ENCODE assay signal across 9 mouse cellular contexts in genomic region chr5:112280863-112281660, GRCm38 (mm10). TPM values are rescaled to one million over a fixed set of nuclear protein-coding genes. Genes with fewer than 3 reads are reported as not detected.
DNase-seq lines count a peak whose midpoint lies in the region; ATAC-seq and TF ChIP-seq lines count a peak whose summit lies in the region.
"Had no signal": no experiment of that assay in that cellular context is flagged by ENCODE, and none has a peak within 500 bp of the region (broad histone marks: within the 10 kb centered on the region; RNA-seq: fewer than 3 reads in every experiment).

No protein-coding gene starts in this region.

- no peaks in the 10 kb centered on the region for H3K36me3 ChIP-seq in heart, embryonic 16.5 days (ENCODE audit: control insufficient read depth, insufficient read depth)
- peaks cover 80% of the 10 kb centered on the region for H3K36me3 ChIP-seq in G1E (replicated peaks)
- no peaks in the 10 kb centered on the region; the same call in 1 of the 2 replicates for H3K36me3 ChIP-seq in liver, embryonic 11.5 days (ENCODE audit: control insufficient read depth, insufficient read depth, low read length)
- H3K36me3 ChIP-seq: neural tube, embryonic 12.5 days had no signal

- peak overlapping the region; percentile 13; the same call in 1 of the 2 replicates for H3K9ac ChIP-seq in heart, embryonic 16.5 days (ENCODE audit: low read length)
- peak overlapping the region; percentile 49; the same call in 1 of the 2 replicates for H3K9ac ChIP-seq in liver, embryonic 11.5 days (ENCODE audit: low read depth, low read length)

- no peak for TF ChIP-seq CTCF in G1E (IDR thresholded peaks at IDR 0.05; ENCODE audit: low read depth, low read length)

- no peak overlapping the region for H3K4me3 ChIP-seq in heart, embryonic 16.5 days (ENCODE audit: low read length)
- peak overlapping the region; percentile 10; the same call in 1 of the 2 replicates for H3K4me3 ChIP-seq in G1E (ENCODE audit: low read depth, low read length)
- H3K4me3 ChIP-seq in liver, embryonic 11.5 days (ENCODE audit: low read depth, low read length), result peak overlapping the region; percentile 13; the same call in 1 of the 2 replicates
- H3K4me3 ChIP-seq: neural tube, embryonic 12.5 days had no signal

- no peaks in the 10 kb centered on the region for H3K9me3 ChIP-seq in heart, embryonic 16.5 days (replicated peaks; ENCODE audit: control insufficient read depth, low read length)
- no peaks in the 10 kb centered on the region for H3K9me3 ChIP-seq in G1E (replicated peaks)
- H3K9me3 ChIP-seq in liver, embryonic 11.5 days (ENCODE audit: control insufficient read depth, low read length), result no peaks in the 10 kb centered on the region
- H3K9me3 ChIP-seq: neural tube, embryonic 12.5 days had no signal

- no peak overlapping the region for H3K4me2 ChIP-seq in heart, embryonic 16.5 days (ENCODE audit: low read depth, low read length)
- H3K4me2 ChIP-seq in liver, embryonic 11.5 days, result peak overlapping the region; percentile 83
- H3K4me2 ChIP-seq: neural tube, embryonic 12.5 days had no signal

- H3K27me3 ChIP-seq in heart, embryonic 16.5 days (ENCODE audit: control insufficient read depth, insufficient read depth, low read length), result no peaks in the 10 kb centered on the region
- no peaks in the 10 kb centered on the region for H3K27me3 ChIP-seq in G1E (ENCODE audit: insufficient read depth, low read length)
- H3K27me3 ChIP-seq in liver, embryonic 11.5 days (replicated peaks; ENCODE audit: control insufficient read depth, insufficient read depth, low read length), result no peaks in the 10 kb centered on the region
- H3K27me3 ChIP-seq: neural tube, embryonic 12.5 days had no signal

- peaks cover 66% of the 10 kb centered on the region for H3K4me1 ChIP-seq in heart, embryonic 16.5 days (ENCODE audit: control insufficient read depth, insufficient read depth, low read length)
- H3K4me1 ChIP-seq in G1E (ENCODE audit: insufficient read depth, low read depth, low read length), result peaks cover 89% of the 10 kb centered on the region
- H3K4me1 ChIP-seq in liver, embryonic 11.5 days (replicated peaks; ENCODE audit: control insufficient read depth, insufficient read depth, low read length), result peaks cover 79% of the 10 kb centered on the region

- DNase-seq in heart, postnatal 36 days, result no peak
- peak; percentile 75 for DNase-seq in 3134 (ENCODE audit: extremely low read depth, insufficient read length, low spot score)
- DNase-seq in G1E (ENCODE audit: low spot score), result no peak
- no peak for DNase-seq in liver, embryonic 11.5 days (ENCODE audit: low spot score)
- no peak for DNase-seq in embryo, embryonic 9.5 days (ENCODE audit: extremely low spot score)
- no peak for DNase-seq in thymus, postnatal 4 days
- DNase-seq: lung, adult 2 months had no signal

- intact Hi-C loops in heart, postnatal 36 days (cut with DNase I), result no loop called here

- no peak for ATAC-seq in heart, embryonic 16.5 days (replicated peaks; ENCODE audit: extremely low read depth, insufficient read depth, low FRiP score)
- no peak for ATAC-seq in G1E (ENCODE audit: extremely low read depth, insufficient number of reproducible peaks, low FRiP score, poor library complexity, severe bottlenecking)
- ATAC-seq in liver, embryonic 11.5 days (replicated peaks; ENCODE audit: low FRiP score), result no peak

- peak overlapping the region; percentile 43 for H3K27ac ChIP-seq in heart, embryonic 16.5 days (ENCODE audit: low read length)
- peak overlapping the region; percentile 81 for H3K27ac ChIP-seq in liver, embryonic 11.5 days (ENCODE audit: low read depth, low read length)
- H3K27ac ChIP-seq: neural tube, embryonic 12.5 days had no signal

- WGBS in heart, embryonic 16.5 days, result 62% methylated on average over 15 of the region's 15 CpGs
- 73% methylated on average over 15 of the region's 15 CpGs for WGBS in liver, embryonic 11.5 days

RNA-seq across cellular contexts. Expression of gene Tpst2, which starts 4.6 kb away (rescaled TPM):
- 51.0 and 53.0 TPM in 2 replicates for polyA plus RNA-seq in heart, embryonic 16.5 days (2015; fragmentation: Nextera tagmentation; extraction: Ambion mirVana)
- total RNA-seq in heart, postnatal 36 days (2021), result 10 to 100 TPM; 39.1 to 42.0 TPM
- 43.7 and 55.7 TPM in 2 replicates for total RNA-seq in G1E (2014; fragmentation: Nextera tagmentation)
- 32.9 and 37.3 TPM in 2 replicates for total RNA-seq in G1E (2017)
- 103 and 156 TPM in 2 replicates for polyA plus RNA-seq in G1E (2012)
- polyA plus RNA-seq in liver, embryonic 11.5 days (2014; fragmentation: Nextera tagmentation; extraction: Ambion mirVana), result 66.0 and 66.7 TPM in 2 replicates

RNA-seq across cellular contexts. Expression of gene Crybb1, which starts 25.4 kb away (rescaled TPM):
- 1.5 TPM in 2 replicates for polyA plus RNA-seq in heart, embryonic 16.5 days (2015; fragmentation: Nextera tagmentation; extraction: Ambion mirVana)
- total RNA-seq in heart, postnatal 36 days (2021), result 1 to 10 TPM in 1 of 2 experiments, under 1 TPM in 1; 0.80 to 3.4 TPM
- total RNA-seq in G1E (2014; fragmentation: Nextera tagmentation) (not detected in 2 replicates), G1E (2017) (not detected in 2 replicates)
- polyA plus RNA-seq in G1E (2012), result 0.14 TPM in 1 of 2 replicates, not detected in the other
- 0.31 and 0.45 TPM in 2 replicates for polyA plus RNA-seq in liver, embryonic 11.5 days (2014; fragmentation: Nextera tagmentation; extraction: Ambion mirVana)

RNA-seq across cellular contexts. Expression of gene Cryba4, which starts 28.7 kb away (rescaled TPM):
- 1.6 and 2.0 TPM in 2 replicates for polyA plus RNA-seq in heart, embryonic 16.5 days (2015; fragmentation: Nextera tagmentation; extraction: Ambion mirVana)
- total RNA-seq in heart, postnatal 36 days (2021), result 1 to 10 TPM; 6.0 to 9.8 TPM
- total RNA-seq in G1E (2014; fragmentation: Nextera tagmentation) (not detected in 2 replicates), G1E (2017) (0.98 TPM in 1 of 2 replicates, not detected in the other)
- 0.43 and 0.63 TPM in 2 replicates for polyA plus RNA-seq in G1E (2012)
- polyA plus RNA-seq in liver, embryonic 11.5 days (2014; fragmentation: Nextera tagmentation; extraction: Ambion mirVana), result 0.84 and 1.3 TPM in 2 replicates

RNA-seq across cellular contexts. Expression of gene Tfip11, which starts 45.1 kb away (rescaled TPM):
- 19.1 and 20.1 TPM in 2 replicates for polyA plus RNA-seq in heart, embryonic 16.5 days (2015; fragmentation: Nextera tagmentation; extraction: Ambion mirVana)
- total RNA-seq in heart, postnatal 36 days (2021), result 10 to 100 TPM; 17.9 to 21.7 TPM
- total RNA-seq in G1E (2014; fragmentation: Nextera tagmentation), result 19.4 and 21.7 TPM in 2 replicates
- 14.9 and 19.4 TPM in 2 replicates for total RNA-seq in G1E (2017)
- polyA plus RNA-seq in G1E (2012), result 54.1 and 58.2 TPM in 2 replicates
- polyA plus RNA-seq in liver, embryonic 11.5 days (2014; fragmentation: Nextera tagmentation; extraction: Ambion mirVana), result 24.5 and 30.5 TPM in 2 replicates
